Mouse (Mus musculus) kidney, postnatal 14 days (tissue): ENCODE results near the gene Cdk8.

Experiments used
- DNase-seq: peaks from one replicate; pipeline ENCODE4 v3.0.0; 2022; ENCODE audit warnings: mixed read lengths

Cdk8 gene

DNA sequence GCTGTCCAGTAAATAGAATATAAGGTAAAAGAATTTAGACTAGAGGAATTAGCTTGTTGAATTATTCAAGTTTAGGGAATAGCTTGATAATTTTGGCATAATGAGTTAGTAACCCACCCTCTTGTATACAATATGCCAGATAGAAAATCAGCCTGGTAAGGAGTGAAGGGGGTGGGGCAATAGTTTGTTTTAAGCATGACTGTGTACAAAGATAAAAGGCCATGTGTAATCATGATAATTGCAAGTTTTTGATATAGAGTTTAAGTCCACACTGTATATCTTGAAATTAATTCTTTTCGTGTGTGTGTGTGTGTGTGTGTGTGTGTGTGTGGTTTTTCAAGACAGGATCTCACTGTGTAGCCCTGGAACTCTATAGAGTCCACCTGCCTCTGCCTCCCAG is 3.3 kb downstream of the Cdk8 start:
- no peak for DNase-seq

GRCm38 (mm10) chr5:146238274-146238673 is 7.2 kb downstream of the Cdk8 start:
- DNase-seq = no peak

GRCm38 (mm10) chr5:146240771-146241170 is 9.7 kb downstream of the Cdk8 start:
- DNase-seq = no peak

DNA sequence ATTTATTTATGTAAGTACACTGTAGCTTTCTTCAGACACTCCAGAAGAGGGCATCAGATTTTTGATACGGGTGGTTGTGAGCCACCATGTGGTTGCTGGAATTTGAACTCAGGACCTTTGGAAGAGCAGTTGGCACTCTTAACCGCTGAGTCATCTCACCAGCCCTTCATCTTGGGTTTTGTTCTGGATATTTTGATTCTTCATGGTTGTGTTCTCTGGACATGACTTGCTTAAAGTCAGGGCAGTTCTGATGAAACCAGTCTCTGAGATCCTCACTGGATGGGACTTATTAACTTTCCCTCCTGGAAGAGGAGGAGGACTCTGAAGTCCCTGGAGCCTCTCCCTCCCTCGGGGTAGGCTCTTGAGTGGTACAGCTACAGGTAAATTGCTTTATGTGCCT is 10.2 kb downstream of the Cdk8 start:
- no peak for DNase-seq

GRCm38 (mm10) chr5:146245193-146245592 is 14.2 kb downstream of the Cdk8 start:
- DNase-seq = no peak

GRCm38 (mm10) chr5:146245646-146246370 is 14.8 kb downstream of the Cdk8 start:
- DNase-seq = no peak

DNA sequence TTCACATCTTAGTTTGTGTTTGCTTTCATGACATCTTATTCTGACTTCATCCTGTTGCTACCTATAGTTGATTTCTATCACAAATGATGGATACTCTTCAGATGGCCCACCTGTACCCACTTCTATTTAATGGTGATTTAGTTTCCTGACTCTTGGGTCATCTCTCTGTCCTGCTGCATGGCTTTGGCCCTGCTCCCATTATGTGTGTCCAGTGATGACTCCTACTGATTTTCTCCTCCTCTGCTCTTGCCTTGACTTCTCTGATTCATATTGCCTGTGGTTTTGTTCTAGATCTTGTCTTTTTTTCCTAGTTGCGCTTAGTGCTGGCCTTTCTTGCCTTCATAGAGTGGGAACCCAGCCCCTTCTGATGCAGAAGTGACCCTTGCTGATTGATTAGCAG is 15.4 kb downstream of the Cdk8 start:
- DNase-seq = no peak

DNA sequence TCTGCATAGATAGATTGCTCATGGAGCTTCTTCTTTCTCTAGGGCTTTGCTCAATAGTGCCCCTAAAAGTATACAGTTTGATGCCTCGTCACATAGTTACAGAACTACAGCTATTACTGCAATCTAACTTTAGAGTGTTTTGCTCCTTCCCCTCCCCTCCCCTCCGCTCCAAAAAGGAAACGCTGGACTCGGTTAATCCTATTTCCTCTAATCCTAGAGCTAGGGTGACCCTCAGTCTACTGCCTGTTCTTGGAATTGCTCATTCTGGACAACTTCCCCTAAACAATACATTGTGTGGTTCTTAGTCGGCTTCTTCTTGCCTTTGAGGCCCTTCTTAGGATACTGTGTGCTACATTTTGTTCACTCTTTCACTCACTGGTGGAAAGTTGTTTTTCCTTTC is 16.7 kb downstream of the Cdk8 start:
- no peak for DNase-seq

DNA sequence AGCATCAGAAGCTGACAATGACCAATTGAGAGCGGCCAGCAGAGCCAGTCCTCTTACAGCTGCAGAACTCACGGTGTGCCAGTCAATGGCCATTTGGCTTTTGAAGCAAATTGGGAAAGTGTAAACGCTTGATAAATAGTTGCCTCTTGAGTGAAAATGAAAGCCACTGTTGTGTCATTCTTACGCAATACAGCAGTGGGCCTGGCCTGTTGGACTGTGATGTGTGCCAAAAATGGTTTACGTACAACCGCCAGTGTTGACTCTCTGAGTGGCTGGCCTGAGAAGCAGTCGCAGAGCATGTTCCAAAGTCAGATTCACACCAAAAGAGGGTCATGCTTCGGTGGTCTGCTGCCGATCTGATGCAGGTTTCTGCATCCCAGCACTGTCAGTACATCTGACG is 17.7 kb downstream of the Cdk8 start:
- DNase-seq = no peak

GRCm38 (mm10) chr5:146250369-146251075 is 19.5 kb downstream of the Cdk8 start:
- no peak for DNase-seq

- no peak for DNase-seq
Measured at GRCm38 (mm10) chr5:146251663-146252429, 20.8 kb downstream of the Cdk8 start.

GRCm38 (mm10) chr5:146253644-146254043 is 22.6 kb downstream of the Cdk8 start:
- DNase-seq = no peak

- no peak for DNase-seq
Measured at GRCm38 (mm10) chr5:146260003-146260402, 29.0 kb downstream of the Cdk8 start.

GRCm38 (mm10) chr5:146265934-146266591 is 35.0 kb downstream of the Cdk8 start:
- no peak for DNase-seq

DNA sequence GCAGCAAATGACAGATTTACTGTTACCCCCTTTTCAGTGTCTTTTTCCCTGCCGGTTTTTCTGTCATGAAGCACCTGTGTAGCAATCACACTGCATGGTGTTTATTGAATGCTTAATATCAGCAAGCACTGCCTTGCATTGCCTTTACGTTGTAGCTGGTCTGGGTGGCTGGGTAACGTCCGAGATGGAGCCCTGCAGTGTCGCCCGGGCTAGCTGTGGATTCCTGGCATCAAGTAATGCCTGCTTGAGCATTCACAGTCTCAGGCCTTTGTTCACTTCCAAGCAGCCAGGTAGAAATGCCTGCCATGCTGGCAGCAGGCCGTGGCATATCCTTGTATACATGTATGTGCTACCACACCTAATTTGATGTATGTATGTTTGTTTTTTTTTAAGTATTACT is 36.7 kb downstream of the Cdk8 start:
- DNase-seq = no peak

DNA sequence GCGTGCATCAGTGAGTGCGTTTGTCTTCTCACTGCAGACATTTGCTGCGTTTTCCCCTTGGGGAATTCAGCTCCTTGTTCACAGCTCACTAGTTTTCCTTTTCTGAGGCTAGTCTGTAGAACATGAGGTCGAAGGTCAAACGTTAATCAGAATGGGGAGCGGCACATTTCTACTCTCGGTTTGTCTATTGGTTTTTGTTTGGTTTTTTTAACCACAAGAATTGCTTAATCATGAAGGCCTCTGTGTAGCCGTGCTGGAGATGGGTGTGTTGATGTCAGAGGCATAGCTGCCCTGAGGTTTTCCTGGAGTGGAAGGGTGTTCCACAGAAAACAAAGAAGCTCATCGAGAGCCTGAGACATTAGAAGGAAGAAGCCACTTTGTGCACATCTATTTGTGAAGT is 39.6 kb downstream of the Cdk8 start:
- DNase-seq = no peak

GRCm38 (mm10) chr5:146271662-146272061 is 40.6 kb downstream of the Cdk8 start:
- DNase-seq = no peak

DNA sequence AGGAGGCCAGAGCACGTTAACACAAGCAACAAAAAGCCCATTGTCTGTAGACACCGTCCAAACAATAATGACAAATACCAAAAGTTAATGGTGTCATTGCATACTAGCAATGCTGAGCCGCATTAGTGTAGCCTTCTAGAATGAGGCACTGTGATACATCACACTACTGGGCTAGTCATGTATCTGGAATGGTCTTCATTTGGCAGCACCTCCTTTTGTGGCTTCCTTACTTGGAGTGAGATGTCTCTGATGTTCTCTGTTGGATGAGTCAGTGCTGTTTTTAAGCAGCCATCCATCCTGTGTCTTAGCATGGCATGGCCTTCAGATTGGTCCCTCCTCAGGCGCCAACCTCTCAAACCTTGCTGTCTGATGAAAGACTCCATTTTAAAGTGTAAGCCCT is 42.1 kb downstream of the Cdk8 start:
- no peak for DNase-seq

DNA sequence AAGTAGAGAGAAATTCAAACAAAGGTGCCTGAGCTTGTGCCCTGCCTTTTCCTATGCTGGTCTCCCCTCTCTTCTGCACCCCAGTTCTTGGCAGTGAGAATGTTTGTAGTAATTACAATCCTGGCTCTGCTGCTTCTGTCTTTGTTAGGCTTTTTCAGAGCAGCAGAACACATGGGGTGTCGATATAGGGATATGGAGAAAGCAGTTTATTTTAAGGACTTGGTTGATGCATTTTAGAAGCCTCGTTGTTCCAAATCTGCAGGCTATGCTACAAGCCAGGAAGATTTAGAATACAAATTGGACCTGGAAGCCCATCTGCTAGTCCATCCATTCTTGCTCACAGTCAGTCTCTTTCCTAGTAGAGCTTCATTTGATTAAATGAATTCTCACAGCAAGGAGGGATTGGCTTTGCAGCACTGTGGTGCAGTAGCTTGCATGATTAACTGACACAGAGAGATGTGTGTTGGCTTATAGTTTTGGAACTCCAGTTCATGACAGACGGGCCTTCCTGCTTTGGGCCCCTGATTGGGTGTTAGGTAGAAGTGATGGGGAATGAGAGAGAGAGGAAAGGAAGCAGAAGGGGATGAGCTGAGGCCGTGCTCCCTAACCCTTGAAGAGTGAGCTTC is 43.5 kb downstream of the Cdk8 start:
- DNase-seq = no peak

GRCm38 (mm10) chr5:146277513-146277912 is 46.5 kb downstream of the Cdk8 start:
- DNase-seq = no peak

DNA sequence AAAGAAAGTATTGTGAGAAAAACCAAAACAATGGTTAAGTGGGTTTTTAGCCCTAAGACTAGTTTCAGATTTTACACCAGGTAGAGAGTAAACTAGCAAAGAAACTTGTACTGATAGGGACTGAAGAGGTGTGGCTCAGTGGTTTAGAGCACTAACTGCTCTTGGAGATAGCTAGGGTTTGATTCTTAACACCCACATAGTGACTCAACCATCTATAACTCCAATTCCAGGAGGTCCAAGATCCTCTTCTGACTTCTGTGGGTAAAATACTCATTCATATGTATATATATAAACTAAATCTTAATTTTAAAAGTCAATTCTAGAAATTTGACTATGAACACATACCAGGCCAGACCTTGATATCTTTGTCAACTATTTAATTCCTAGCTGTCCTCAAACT is 49.0 kb downstream of the Cdk8 start:
- no peak for DNase-seq

GRCm38 (mm10) chr5:146281241-146281818 is 50.3 kb downstream of the Cdk8 start:
- DNase-seq = no peak
